Mouse (Mus musculus): ENCODE data around the gene C1qtnf5. TPM values are rescaled to one million over a fixed set of nuclear protein-coding genes. Genes with fewer than 3 reads are reported as not detected.

The C1qtnf5 gene
- polyA plus RNA-seq, 1 experiment from 2014 or later, result 0.31 TPM

GRCm38 (mm10) chr9:44130034-44130433 is 23.0 kb downstream of the C1qtnf5 start:
- ATAC-seq (ENCODE audit: insufficient read depth, low FRiP score, low TSS enrichment), result 0 out of 2 replicates have a peak, but pooled peaks have one; percentile 35
- peak overlapping the region; percentile 46; the same call in 1 of the 2 replicates for H3K27ac ChIP-seq (ENCODE audit: low read depth, low read length)
- peaks cover 27% of the 10 kb centered on the region for H3K4me1 ChIP-seq (ENCODE audit: control insufficient read depth, insufficient read depth, low read length)
- no peaks in the 10 kb centered on the region for H3K9me3 ChIP-seq (ENCODE audit: control insufficient read depth, low read length)
- H3K4me2 ChIP-seq (ENCODE audit: low read depth), result peak overlapping the region; percentile 70
- under 1% methylated on average over 27 of the region's 27 CpGs for WGBS
- peak overlapping the region; percentile 34 for H3K4me3 ChIP-seq (ENCODE audit: low read depth, low read length)
- peak; percentile 75 for DNase-seq (ENCODE audit: low spot score)
- peak overlapping the region; percentile 61 for H3K9ac ChIP-seq (ENCODE audit: low read length)
- H3K36me3 ChIP-seq (ENCODE audit: control insufficient read depth, insufficient read depth, low read length), result no peaks in the 10 kb centered on the region
- peaks cover 25% of the 10 kb centered on the region for H3K27me3 ChIP-seq (ENCODE audit: control insufficient read depth, insufficient read depth, low read length)

- H3K4me2 ChIP-seq (ENCODE audit: low read depth), result peak overlapping the region; percentile 70
- H3K9me3 ChIP-seq (ENCODE audit: control insufficient read depth, low read length), result no peaks in the 10 kb centered on the region
- H3K27ac ChIP-seq (ENCODE audit: low read depth, low read length), result peak overlapping the region; percentile 46; the same call in 1 of the 2 replicates
- peak overlapping the region; percentile 61 for H3K9ac ChIP-seq (ENCODE audit: low read length)
- WGBS, result 13% methylated on average over 19 of the region's 19 CpGs
- no peaks in the 10 kb centered on the region for H3K36me3 ChIP-seq (ENCODE audit: control insufficient read depth, insufficient read depth, low read length)
- peaks cover 31% of the 10 kb centered on the region for H3K27me3 ChIP-seq (ENCODE audit: control insufficient read depth, insufficient read depth, low read length)
- DNase-seq (ENCODE audit: low spot score) (peak; percentile 65), ATAC-seq (ENCODE audit: insufficient read depth, low FRiP score, low TSS enrichment) (peak; percentile 46; the same call in 1 of the 2 replicates)
- peaks cover 32% of the 10 kb centered on the region for H3K4me1 ChIP-seq (ENCODE audit: control insufficient read depth, insufficient read depth, low read length)
- H3K4me3 ChIP-seq (ENCODE audit: low read depth, low read length), result peak overlapping the region; percentile 34
These were observed 23.7 kb downstream of the C1qtnf5 start for GRCm38 (mm10) chr9:44130581-44131275.

GRCm38 (mm10) chr9:44131276-44131590 is 24.2 kb downstream of the C1qtnf5 start:
- Histone ChIP-seq H3K27ac (ENCODE audit: low read depth, low read length) (peak overlapping the region; percentile 30; the same call in 1 of the 2 replicates), H3K4me1 (ENCODE audit: control insufficient read depth, insufficient read depth, low read length) (peaks cover 30% of the 10 kb centered on the region), H3K36me3 (ENCODE audit: control insufficient read depth, insufficient read depth, low read length) (no peaks in the 10 kb centered on the region), H3K9ac (ENCODE audit: low read length) (peak overlapping the region; percentile 61; the same call in 1 of the 2 replicates), H3K4me2 (ENCODE audit: low read depth) (no peak overlapping the region), H3K27me3 (ENCODE audit: control insufficient read depth, insufficient read depth, low read length) (peaks cover 36% of the 10 kb centered on the region), H3K9me3 (ENCODE audit: control insufficient read depth, low read length) (no peaks in the 10 kb centered on the region), H3K4me3 (ENCODE audit: low read depth, low read length) (no peak overlapping the region)
- DNase-seq (ENCODE audit: low spot score) (peak; percentile 10), ATAC-seq (ENCODE audit: insufficient read depth, low FRiP score, low TSS enrichment) (no peak)
- WGBS, result 41% methylated on average over 7 of the region's 7 CpGs

DNA sequence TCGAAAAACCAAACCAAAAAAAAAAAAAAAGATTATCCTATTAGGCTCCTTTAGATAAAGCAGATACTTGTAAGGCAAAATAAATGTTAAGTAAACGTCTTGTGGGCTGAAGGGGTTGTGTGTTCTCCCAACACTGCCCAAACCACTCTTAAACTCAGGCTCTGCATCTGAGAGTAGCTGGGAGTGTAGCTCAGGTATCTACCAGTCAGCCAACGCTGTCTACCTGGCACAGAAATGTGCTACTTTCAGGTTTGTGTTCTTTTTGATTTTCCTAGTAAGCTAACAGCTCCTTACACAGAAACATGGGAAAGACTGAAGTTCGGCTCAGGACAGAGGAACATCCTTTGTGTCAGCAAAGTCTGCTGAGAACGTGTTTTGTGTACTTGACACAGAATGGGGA is 25.2 kb downstream of the C1qtnf5 start:
- Histone ChIP-seq H3K4me3 (ENCODE audit: low read depth, low read length) (no peak overlapping the region), H3K27me3 (ENCODE audit: control insufficient read depth, insufficient read depth, low read length) (peaks cover 43% of the 10 kb centered on the region), H3K4me1 (ENCODE audit: control insufficient read depth, insufficient read depth, low read length) (peaks cover 28% of the 10 kb centered on the region), H3K27ac (ENCODE audit: low read depth, low read length) (no peak overlapping the region), H3K36me3 (ENCODE audit: control insufficient read depth, insufficient read depth, low read length) (no peaks in the 10 kb centered on the region), H3K9ac (ENCODE audit: low read length) (no peak overlapping the region), H3K9me3 (ENCODE audit: control insufficient read depth, low read length) (no peaks in the 10 kb centered on the region), H3K4me2 (ENCODE audit: low read depth) (no peak overlapping the region)
- no peak for DNase-seq (ENCODE audit: low spot score)
- ATAC-seq (ENCODE audit: insufficient read depth, low FRiP score, low TSS enrichment), result no peak
- WGBS, result 77% methylated on average over 5 of the region's 5 CpGs

- peaks cover 28% of the 10 kb centered on the region for H3K4me1 ChIP-seq (ENCODE audit: control insufficient read depth, insufficient read depth, low read length)
- no peak overlapping the region for H3K4me3 ChIP-seq (ENCODE audit: low read depth, low read length)
- no peaks in the 10 kb centered on the region for H3K36me3 ChIP-seq (ENCODE audit: control insufficient read depth, insufficient read depth, low read length)
- no peak overlapping the region for H3K27ac ChIP-seq (ENCODE audit: low read depth, low read length)
- ATAC-seq (ENCODE audit: insufficient read depth, low FRiP score, low TSS enrichment), result no peak
- H3K9me3 ChIP-seq (ENCODE audit: control insufficient read depth, low read length), result no peaks in the 10 kb centered on the region
- H3K27me3 ChIP-seq (ENCODE audit: control insufficient read depth, insufficient read depth, low read length), result peaks cover 44% of the 10 kb centered on the region
- 4% methylated on average over 2 of the region's 2 CpGs for WGBS
- H3K4me2 ChIP-seq (ENCODE audit: low read depth), result no peak overlapping the region
- no peak for DNase-seq (ENCODE audit: low spot score)
- no peak overlapping the region for H3K9ac ChIP-seq (ENCODE audit: low read length)
These were observed 26.2 kb downstream of the C1qtnf5 start for GRCm38 (mm10) chr9:44133287-44133686.

GRCm38 (mm10) chr9:44134101-44134850 is 27.2 kb downstream of the C1qtnf5 start, which contains the start of gene Mcam:
Mcam (plus strand) TSS chr9:44134469.
- Histone ChIP-seq H3K36me3 (ENCODE audit: control insufficient read depth, insufficient read depth, low read length) (no peaks in the 10 kb centered on the region), H3K4me1 (ENCODE audit: control insufficient read depth, insufficient read depth, low read length) (peaks cover 28% of the 10 kb centered on the region), H3K9me3 (ENCODE audit: control insufficient read depth, low read length) (no peaks in the 10 kb centered on the region), H3K27me3 (ENCODE audit: control insufficient read depth, insufficient read depth, low read length) (peaks cover 44% of the 10 kb centered on the region), H3K4me3 (ENCODE audit: low read depth, low read length) (peak within 1 kb of the TSS; percentile 51), H3K9ac (ENCODE audit: low read length) (peak within 1 kb of the TSS; percentile 55), H3K4me2 (ENCODE audit: low read depth) (peak within 1 kb of the TSS; percentile 77), H3K27ac (ENCODE audit: low read depth, low read length) (0 out of 2 replicates have a peak within 1 kb of the TSS, but pooled peaks have one; percentile 14)
- ATAC-seq (ENCODE audit: insufficient read depth, low FRiP score, low TSS enrichment) (no peak; the same call in 1 of the 2 replicates), DNase-seq (ENCODE audit: low spot score) (peak; percentile 62)
- 1% methylated on average over 52 of the region's 55 CpGs for WGBS

GRCm38 (mm10) chr9:44134851-44135730 is 28.0 kb downstream of the C1qtnf5 start:
- H3K9ac ChIP-seq (ENCODE audit: low read length), result peak overlapping the region; percentile 55
- H3K27me3 ChIP-seq (ENCODE audit: control insufficient read depth, insufficient read depth, low read length), result peaks cover 44% of the 10 kb centered on the region
- 5% methylated on average over 47 of the region's 49 CpGs for WGBS
- DNase-seq (ENCODE audit: low spot score) (no peak), ATAC-seq (ENCODE audit: insufficient read depth, low FRiP score, low TSS enrichment) (no peak)
- no peaks in the 10 kb centered on the region for H3K9me3 ChIP-seq (ENCODE audit: control insufficient read depth, low read length)
- H3K36me3 ChIP-seq (ENCODE audit: control insufficient read depth, insufficient read depth, low read length), result no peaks in the 10 kb centered on the region
- peak overlapping the region; percentile 77 for H3K4me2 ChIP-seq (ENCODE audit: low read depth)
- peak overlapping the region; percentile 51 for H3K4me3 ChIP-seq (ENCODE audit: low read depth, low read length)
- peaks cover 25% of the 10 kb centered on the region for H3K4me1 ChIP-seq (ENCODE audit: control insufficient read depth, insufficient read depth, low read length)
- H3K27ac ChIP-seq (ENCODE audit: low read depth, low read length), result no peak overlapping the region

DNA sequence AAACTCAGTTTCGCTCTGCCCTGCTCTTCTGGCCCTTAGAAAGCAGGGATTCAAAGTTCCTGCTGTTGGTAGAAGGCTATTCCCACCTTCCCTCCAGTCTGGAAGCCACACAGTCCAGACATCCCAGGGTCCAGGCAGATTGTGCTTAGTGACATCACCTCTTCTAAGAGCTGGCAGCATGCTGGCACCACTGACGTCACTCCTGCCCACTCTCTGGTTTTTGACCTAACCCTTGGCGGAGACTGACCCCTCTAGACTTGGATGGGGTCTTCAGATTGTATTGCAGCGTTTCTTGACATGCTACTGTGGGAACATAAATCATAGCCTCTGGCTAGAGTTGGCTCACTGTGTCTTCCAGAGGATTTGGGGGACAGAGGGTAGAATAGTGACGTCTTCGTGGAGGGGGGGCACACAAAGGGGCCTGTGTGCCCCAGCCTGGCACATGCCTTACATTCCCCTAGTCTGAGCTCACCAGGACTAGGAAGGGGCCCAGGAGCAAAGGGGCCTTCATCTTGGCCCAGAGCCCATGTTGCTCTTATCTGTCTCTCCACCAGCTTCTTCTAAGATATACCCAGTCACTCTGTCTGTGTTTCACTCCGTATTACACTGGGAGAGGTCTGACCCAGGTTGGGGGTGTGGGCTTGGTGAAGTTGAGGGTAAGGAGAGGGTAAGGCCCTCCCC is 28.8 kb downstream of the C1qtnf5 start:
- ATAC-seq (ENCODE audit: insufficient read depth, low FRiP score, low TSS enrichment) (no peak), DNase-seq (ENCODE audit: low spot score) (no peak)
- Histone ChIP-seq H3K27ac (ENCODE audit: low read depth, low read length) (no peak overlapping the region), H3K9me3 (ENCODE audit: control insufficient read depth, low read length) (no peaks in the 10 kb centered on the region), H3K4me2 (ENCODE audit: low read depth) (peak overlapping the region; percentile 77), H3K9ac (ENCODE audit: low read length) (no peak overlapping the region), H3K36me3 (ENCODE audit: control insufficient read depth, insufficient read depth, low read length) (no peaks in the 10 kb centered on the region), H3K4me1 (ENCODE audit: control insufficient read depth, insufficient read depth, low read length) (peaks cover 20% of the 10 kb centered on the region), H3K4me3 (ENCODE audit: low read depth, low read length) (peak overlapping the region; percentile 51), H3K27me3 (ENCODE audit: control insufficient read depth, insufficient read depth, low read length) (peaks cover 44% of the 10 kb centered on the region)
- 65% methylated on average over 7 of the region's 7 CpGs for WGBS

Measured in neural tube, embryonic 11.5 days (tissue).